Mouse (Mus musculus) midbrain, postnatal 0 days (tissue): ENCODE results near the gene Thap11. TPM values are rescaled to one million over a fixed set of nuclear protein-coding genes. Genes with fewer than 3 reads are reported as not detected.

Experiments
- ATAC-seq: fragments of 200-750 bp; cut with Nextera tagmentation; 2 replicates; pipeline ENCODE4 v1.8.0; 2017; ENCODE audit warnings: moderate number of reproducible peaks, mild to moderate bottlenecking, moderate TSS enrichment, moderate library complexity; ENCODE audit not compliant: low FRiP score
- DNase-seq: peaks from one replicate; pipeline ENCODE4 v3.0.0-alpha.2; 2015; ENCODE audit warnings: low spot score
- H3K27ac ChIP-seq: fragments of 300-500 bp; sonication (generic); 2 replicates; pipeline ENCODE4 v1.5.1; 2014; ENCODE audit warnings: low read depth, mild to moderate bottlenecking, low read length, mixed read lengths
- H3K27me3 ChIP-seq: fragments of 300-500 bp; sonication (generic); 2 replicates; pipeline ENCODE4 v1.6.1; 2014; ENCODE audit warnings: low read length, control low read depth, mixed read lengths; ENCODE audit not compliant: insufficient read depth
- H3K36me3 ChIP-seq: fragments of 300-500 bp; sonication (generic); 2 replicates; pipeline ENCODE4 v1.6.1; 2014; ENCODE audit warnings: low read length, control low read depth, mixed read lengths; ENCODE audit not compliant: insufficient read depth
- H3K4me1 ChIP-seq: fragments of 300-500 bp; sonication (generic); 2 replicates; pipeline ENCODE4 v1.6.1; 2014; ENCODE audit warnings: mild to moderate bottlenecking, control low read depth, antibody characterized with exemption, low read length, mixed read lengths; ENCODE audit not compliant: insufficient read depth
- H3K4me2 ChIP-seq: fragments of 300-500 bp; sonication (generic); 2 replicates; pipeline ENCODE4 v1.6.1; 2014; ENCODE audit warnings: low read depth, mild to moderate bottlenecking, low read length, mixed read lengths; ENCODE audit not compliant: poor library complexity, severe bottlenecking
- H3K4me3 ChIP-seq: fragments of 300-500 bp; sonication (generic); 2 replicates; pipeline ENCODE4 v1.5.1; 2014; ENCODE audit warnings: low read depth, mild to moderate bottlenecking, low read length, moderate library complexity
- H3K9ac ChIP-seq: fragments of 300-500 bp; sonication (generic); replicated peaks from 2 replicates; pipeline ENCODE4 v1.6.1; 2014; ENCODE audit warnings: mild to moderate bottlenecking, low read length, moderate library complexity, mixed read lengths; ENCODE audit not compliant: poor library complexity, severe bottlenecking
- H3K9me3 ChIP-seq: fragments of 300-500 bp; sonication (generic); 2 replicates; pipeline ENCODE4 v1.6.1; 2016; ENCODE audit warnings: low read length, control low read depth
- CTCF ChIP-seq: IDR thresholded peaks from 2 replicates; pipeline ENCODE4 v1.5.1; 2016; ENCODE audit warnings: antibody characterized with exemption, mild to moderate bottlenecking
- WGBS: fragments of 180-500 bp; shearing (Covaris S2); extraction: QIAGEN DNeasy Blood & Tissue Kit; methylation state at CpG from one replicate; pipeline ENCODE4 v1.1.7; 2014; 5-methylcytosine and 5-hydroxymethylcytosine counted together
- polyA plus RNA-seq: library from polyadenylated mRNA; unstranded; fragments of >200 nt; fragmentation: Nextera tagmentation; extraction: Ambion mirVana; gene quantifications from 2 replicates; pipeline ENCODE4 v1.2.1, GENCODE M21; 2015
- total RNA-seq: library from RNA; depleted of rRNA; stranded (reverse); fragments of >200 nt; gene quantifications from 2 replicates; pipeline ENCODE4 v1.2.3, GENCODE M21; 2014

Gene Thap11
- total and polyA plus RNA-seq, 2 experiments from 2014 or later = 42.9 to 80.1 TPM

GRCm38 (mm10) chr8:105853178-105853577, 1.8 kb upstream of the Thap11 start, which contains the start of gene Cenpt:
Gene Cenpt, minus strand, starts transcription at chr8:105853278.
- Histone ChIP-seq H3K4me1 (peaks cover 17% of the 10 kb centered on the region), H3K27me3 (no peaks in the 10 kb centered on the region), H3K36me3 (peaks cover 11% of the 10 kb centered on the region), H3K27ac (no peak within 1 kb of the TSS), H3K9me3 (no peaks in the 10 kb centered on the region), H3K4me3 (peak within 1 kb of the TSS; percentile 69; the same call in 1 of the 2 replicates), H3K4me2 (no peak within 1 kb of the TSS), H3K9ac (no peak within 1 kb of the TSS)
- ATAC-seq (no peak), DNase-seq (no peak)
- WGBS = 93% methylated on average over 3 of the region's 3 CpGs
- no peak for TF ChIP-seq CTCF

GRCm38 (mm10) chr8:105854303-105854702, 629 bp upstream of the Thap11 start:
- ATAC-seq (no peak), DNase-seq (no peak)
- H3K9ac ChIP-seq = peak overlapping the region; percentile 84
- 27% methylated on average over 8 of the region's 8 CpGs for WGBS
- peak overlapping the region; percentile 88; the same call in 1 of the 2 replicates for H3K27ac ChIP-seq
- H3K4me3 ChIP-seq = peak overlapping the region; percentile 79
- 0 out of 2 replicates have a peak, but pooled peaks cover under 1% of the 10 kb centered on the region for H3K36me3 ChIP-seq
- TF ChIP-seq CTCF = no peak
- peak overlapping the region; percentile 33 for H3K4me2 ChIP-seq
- H3K9me3 ChIP-seq = no peaks in the 10 kb centered on the region
- peaks cover 17% of the 10 kb centered on the region for H3K4me1 ChIP-seq
- no peaks in the 10 kb centered on the region for H3K27me3 ChIP-seq

- DNase-seq = peak; percentile 44
- no peaks in the 10 kb centered on the region for H3K36me3 ChIP-seq
- H3K9me3 ChIP-seq = no peaks in the 10 kb centered on the region
- peak overlapping the region; percentile 84 for H3K9ac ChIP-seq
- H3K27me3 ChIP-seq = no peaks in the 10 kb centered on the region
- H3K4me1 ChIP-seq = peaks cover 15% of the 10 kb centered on the region
- H3K4me3 ChIP-seq = peak overlapping the region; percentile 79
- H3K27ac ChIP-seq = peak overlapping the region; percentile 88
- TF ChIP-seq CTCF = no peak
- WGBS = under 1% methylated on average over 67 of the region's 71 CpGs
- peak; percentile 53 for ATAC-seq
- peak overlapping the region; percentile 80 for H3K4me2 ChIP-seq
These were observed 576 bp downstream of the Thap11 start for GRCm38 (mm10) chr8:105855248-105856167.

DNA sequence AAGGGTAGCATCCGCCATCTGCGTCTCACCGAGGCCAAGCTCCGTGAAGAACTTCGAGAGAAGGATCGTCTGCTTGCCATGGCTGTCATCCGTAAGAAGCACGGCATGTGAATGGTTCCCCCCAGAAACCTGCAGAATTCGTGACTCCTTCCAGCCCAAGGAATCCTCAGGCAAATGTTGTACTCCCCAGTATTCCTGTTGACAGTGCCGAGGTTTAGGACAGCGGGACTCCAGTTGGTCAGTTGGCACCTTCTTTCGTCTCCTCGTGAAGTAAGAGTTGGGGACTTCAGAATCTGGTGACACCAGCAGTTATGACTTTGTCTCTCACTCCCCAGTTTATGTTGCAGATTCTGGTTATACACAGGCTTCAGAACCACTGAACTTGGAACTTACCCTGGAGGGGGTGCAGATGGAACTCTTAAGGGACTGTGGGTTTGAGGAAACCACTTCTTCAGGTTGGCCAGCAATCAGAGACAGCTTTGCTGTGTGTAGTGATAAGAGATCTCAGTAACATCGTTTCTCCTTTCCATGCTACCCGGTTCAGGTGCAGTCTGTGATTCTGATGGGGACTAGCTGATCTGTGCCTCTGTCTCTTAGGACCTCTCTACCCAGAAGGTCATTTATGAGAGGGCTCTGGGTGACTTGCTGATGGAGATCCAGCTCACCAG, 1.4 kb downstream of the Thap11 start:
- DNase-seq (no peak), ATAC-seq (no peak)
- Histone ChIP-seq H3K27me3 (no peaks in the 10 kb centered on the region), H3K9me3 (no peaks in the 10 kb centered on the region), H3K9ac (peak overlapping the region; percentile 84), H3K4me2 (peak overlapping the region; percentile 80), H3K27ac (peak overlapping the region; percentile 88; the same call in 1 of the 2 replicates), H3K4me1 (peaks cover 11% of the 10 kb centered on the region; the same call in 1 of the 2 replicates), H3K36me3 (no peaks in the 10 kb centered on the region), H3K4me3 (peak overlapping the region; percentile 79)
- 25% methylated on average over 15 of the region's 15 CpGs for WGBS
- no peak for TF ChIP-seq CTCF

GRCm38 (mm10) chr8:105858495-105858894, 3.6 kb downstream of the Thap11 start:
- DNase-seq = no peak
- Histone ChIP-seq H3K4me1 (peaks cover 20% of the 10 kb centered on the region), H3K4me3 (no peak overlapping the region), H3K9me3 (no peaks in the 10 kb centered on the region), H3K9ac (no peak overlapping the region), H3K27me3 (no peaks in the 10 kb centered on the region), H3K36me3 (no peaks in the 10 kb centered on the region), H3K27ac (no peak overlapping the region), H3K4me2 (no peak overlapping the region)
- TF ChIP-seq CTCF = no peak
- WGBS = 85% methylated on average over 5 of the region's 5 CpGs
- ATAC-seq = no peak
